Mouse (Mus musculus): ENCODE results near the gene Gm21887. TPM values are rescaled to one million over a fixed set of nuclear protein-coding genes. Genes with fewer than 3 reads are reported as not detected.
"Not testable (repeated sequence)": the region's sequence is repeated elsewhere in the genome, so short reads cannot be mapped to it uniquely, and the experiment has no call there.

The Gm21887 gene
- polyA plus RNA-seq, 1 experiment from 2014 or later: 90.6 TPM

- H3K4me3 ChIP-seq (ENCODE audit: low read depth, low read length); H3K4me1 ChIP-seq (replicated peaks; ENCODE audit: control insufficient read depth, insufficient read depth); ATAC-seq (ENCODE audit: low FRiP score, low TSS enrichment); H3K4me2 ChIP-seq (replicated peaks; ENCODE audit: low read depth); H3K9ac ChIP-seq (ENCODE audit: low read length); H3K27me3 ChIP-seq (ENCODE audit: control insufficient read depth, insufficient read depth, low read length); DNase-seq (ENCODE audit: low spot score); H3K27ac ChIP-seq (replicated peaks); H3K36me3 ChIP-seq (ENCODE audit: control insufficient read depth, insufficient read depth, low read length): not testable (repeated sequence)
- peaks cover 11% of the 10 kb centered on the region; the same call in 1 of the 2 replicates for H3K9me3 ChIP-seq (ENCODE audit: control insufficient read depth, low read length)
- WGBS: 77% methylated on average over 3 of the region's 3 CpGs
Observed at GRCm38 (mm10) chrX:169999912-170000641, 9.4 kb upstream of the Gm21887 start.

GRCm38 (mm10) chrX:170000642-170001387 is 8.6 kb upstream of the Gm21887 start:
- H3K27me3 ChIP-seq (ENCODE audit: control insufficient read depth, insufficient read depth, low read length); ATAC-seq (ENCODE audit: low FRiP score, low TSS enrichment); H3K9ac ChIP-seq (ENCODE audit: low read length); DNase-seq (ENCODE audit: low spot score); H3K4me3 ChIP-seq (ENCODE audit: low read depth, low read length); H3K27ac ChIP-seq (replicated peaks); H3K4me2 ChIP-seq (replicated peaks; ENCODE audit: low read depth); H3K4me1 ChIP-seq (replicated peaks; ENCODE audit: control insufficient read depth, insufficient read depth); H3K36me3 ChIP-seq (ENCODE audit: control insufficient read depth, insufficient read depth, low read length); H3K9me3 ChIP-seq (ENCODE audit: control insufficient read depth, low read length): not testable (repeated sequence)
- WGBS: 39% methylated on average over 6 of the region's 6 CpGs

GRCm38 (mm10) chrX:170001388-170001695 is 8.1 kb upstream of the Gm21887 start:
- not testable (repeated sequence) for H3K9ac ChIP-seq (ENCODE audit: low read length); DNase-seq (ENCODE audit: low spot score); H3K4me3 ChIP-seq (ENCODE audit: low read depth, low read length); H3K36me3 ChIP-seq (ENCODE audit: control insufficient read depth, insufficient read depth, low read length); H3K27ac ChIP-seq (replicated peaks); ATAC-seq (ENCODE audit: low FRiP score, low TSS enrichment); H3K27me3 ChIP-seq (ENCODE audit: control insufficient read depth, insufficient read depth, low read length); H3K4me1 ChIP-seq (replicated peaks; ENCODE audit: control insufficient read depth, insufficient read depth); H3K9me3 ChIP-seq (ENCODE audit: control insufficient read depth, low read length); H3K4me2 ChIP-seq (replicated peaks; ENCODE audit: low read depth)
- WGBS: 44% methylated on average over 10 of the region's 12 CpGs

- not testable (repeated sequence) for H3K36me3 ChIP-seq (ENCODE audit: control insufficient read depth, insufficient read depth, low read length); H3K9ac ChIP-seq (ENCODE audit: low read length); DNase-seq (ENCODE audit: low spot score); H3K9me3 ChIP-seq (ENCODE audit: control insufficient read depth, low read length); H3K27ac ChIP-seq (replicated peaks); H3K27me3 ChIP-seq (ENCODE audit: control insufficient read depth, insufficient read depth, low read length); H3K4me3 ChIP-seq (ENCODE audit: low read depth, low read length); ATAC-seq (ENCODE audit: low FRiP score, low TSS enrichment); H3K4me2 ChIP-seq (replicated peaks; ENCODE audit: low read depth); H3K4me1 ChIP-seq (replicated peaks; ENCODE audit: control insufficient read depth, insufficient read depth)
- WGBS: 29% methylated on average over 11 of the region's 18 CpGs
Observed at GRCm38 (mm10) chrX:170002510-170003197, 6.8 kb upstream of the Gm21887 start.

- H3K4me3 ChIP-seq (ENCODE audit: low read depth, low read length); H3K9ac ChIP-seq (ENCODE audit: low read length); DNase-seq (ENCODE audit: low spot score); H3K4me2 ChIP-seq (replicated peaks; ENCODE audit: low read depth); H3K27ac ChIP-seq (replicated peaks); ATAC-seq (ENCODE audit: low FRiP score, low TSS enrichment); H3K4me1 ChIP-seq (replicated peaks; ENCODE audit: control insufficient read depth, insufficient read depth); H3K27me3 ChIP-seq (ENCODE audit: control insufficient read depth, insufficient read depth, low read length); H3K36me3 ChIP-seq (ENCODE audit: control insufficient read depth, insufficient read depth, low read length); H3K9me3 ChIP-seq (ENCODE audit: control insufficient read depth, low read length): not testable (repeated sequence)
- WGBS: 29% methylated on average over 1 of the region's 1 CpGs
Observed at GRCm38 (mm10) chrX:170003536-170003935, 5.9 kb upstream of the Gm21887 start.

GRCm38 (mm10) chrX:170004236-170004635 is 5.2 kb upstream of the Gm21887 start:
- H3K36me3 ChIP-seq (ENCODE audit: control insufficient read depth, insufficient read depth, low read length); H3K4me2 ChIP-seq (replicated peaks; ENCODE audit: low read depth); H3K27me3 ChIP-seq (ENCODE audit: control insufficient read depth, insufficient read depth, low read length); ATAC-seq (ENCODE audit: low FRiP score, low TSS enrichment); DNase-seq (ENCODE audit: low spot score); H3K4me1 ChIP-seq (replicated peaks; ENCODE audit: control insufficient read depth, insufficient read depth); H3K4me3 ChIP-seq (ENCODE audit: low read depth, low read length); H3K27ac ChIP-seq (replicated peaks); H3K9ac ChIP-seq (ENCODE audit: low read length): not testable (repeated sequence)
- 39% methylated on average over 2 of the region's 2 CpGs for WGBS
- peaks cover 10% of the 10 kb centered on the region for H3K9me3 ChIP-seq (ENCODE audit: control insufficient read depth, low read length)

- ATAC-seq (ENCODE audit: low FRiP score, low TSS enrichment); H3K4me1 ChIP-seq (replicated peaks; ENCODE audit: control insufficient read depth, insufficient read depth); H3K36me3 ChIP-seq (ENCODE audit: control insufficient read depth, insufficient read depth, low read length); H3K9ac ChIP-seq (ENCODE audit: low read length); H3K4me3 ChIP-seq (ENCODE audit: low read depth, low read length); DNase-seq (ENCODE audit: low spot score); H3K4me2 ChIP-seq (replicated peaks; ENCODE audit: low read depth); H3K27ac ChIP-seq (replicated peaks); H3K27me3 ChIP-seq (ENCODE audit: control insufficient read depth, insufficient read depth, low read length): not testable (repeated sequence)
- WGBS: 47% methylated on average over 5 of the region's 5 CpGs
- peaks cover 15% of the 10 kb centered on the region for H3K9me3 ChIP-seq (ENCODE audit: control insufficient read depth, low read length)
Observed at GRCm38 (mm10) chrX:170004793-170005192, 4.7 kb upstream of the Gm21887 start.

GRCm38 (mm10) chrX:170005194-170005593 is 4.3 kb upstream of the Gm21887 start:
- not testable (repeated sequence) for H3K4me1 ChIP-seq (replicated peaks; ENCODE audit: control insufficient read depth, insufficient read depth); DNase-seq (ENCODE audit: low spot score); H3K27ac ChIP-seq (replicated peaks); H3K9ac ChIP-seq (ENCODE audit: low read length); ATAC-seq (ENCODE audit: low FRiP score, low TSS enrichment); H3K4me3 ChIP-seq (ENCODE audit: low read depth, low read length); H3K27me3 ChIP-seq (ENCODE audit: control insufficient read depth, insufficient read depth, low read length); H3K4me2 ChIP-seq (replicated peaks; ENCODE audit: low read depth); H3K36me3 ChIP-seq (ENCODE audit: control insufficient read depth, insufficient read depth, low read length)
- peaks cover 15% of the 10 kb centered on the region for H3K9me3 ChIP-seq (ENCODE audit: control insufficient read depth, low read length)
- 18% methylated on average over 13 of the region's 13 CpGs for WGBS

Measured in stomach, postnatal 0 days (tissue).